Mouse (Mus musculus): ENCODE results near the gene Zfpm1.

GRCm38 (mm10) chr8:122320541-122320940 is 38.6 kb downstream of the Zfpm1 start:
- no peak for TF ChIP-seq CTCF (IDR thresholded peaks at IDR 0.05; ENCODE audit: low read depth)
- TF ChIP-seq EP300 (optimal IDR thresholded peaks at IDR 0.05): no peak
